15 mouse cellular contexts compared by ENCODE assay signal in genomic region chr17:66365664-66366063, GRCm38 (mm10).
"Had no signal": no experiment of that assay in that cellular context is flagged by ENCODE, and none has a peak within 500 bp of the region (broad histone marks: within the 10 kb centered on the region; RNA-seq: fewer than 3 reads in every experiment).

No protein-coding gene starts in this region.

- H3K9me3 ChIP-seq: liver, embryonic 12.5 days; midbrain, embryonic 10.5 days; midbrain, embryonic 13.5 days; midbrain, embryonic 15.5 days; neural tube, embryonic 13.5 days; neural tube, embryonic 15.5 days had no signal

- H3K4me2 ChIP-seq: liver, embryonic 12.5 days; lung, embryonic 14.5 days; midbrain, embryonic 13.5 days; midbrain, embryonic 15.5 days; neural tube, embryonic 13.5 days; neural tube, embryonic 15.5 days had no signal

- H3K9ac ChIP-seq: liver, embryonic 12.5 days; liver, embryonic 14.5 days; lung, embryonic 14.5 days; midbrain, embryonic 13.5 days; midbrain, embryonic 15.5 days; neural tube, embryonic 13.5 days; neural tube, embryonic 15.5 days had no signal

- ATAC-seq: liver, embryonic 12.5 days; midbrain, embryonic 13.5 days; midbrain, embryonic 15.5 days had no signal

- H3K4me3 ChIP-seq: liver, embryonic 12.5 days; midbrain, embryonic 10.5 days; midbrain, embryonic 13.5 days; midbrain, embryonic 15.5 days; neural tube, embryonic 13.5 days; neural tube, embryonic 15.5 days had no signal

- H3K27ac ChIP-seq: liver, embryonic 12.5 days; liver, embryonic 14.5 days; midbrain, embryonic 10.5 days; midbrain, embryonic 13.5 days; midbrain, embryonic 15.5 days; neural tube, embryonic 13.5 days; neural tube, embryonic 15.5 days had no signal

- H3K4me1 ChIP-seq: liver, embryonic 12.5 days; midbrain, embryonic 13.5 days; midbrain, embryonic 15.5 days; neural tube, embryonic 13.5 days; neural tube, embryonic 15.5 days had no signal

- DNase-seq: lung, embryonic 14.5 days; retina, postnatal 1 day; right cerebral cortex, postnatal 25 days; right cerebral cortex, postnatal 4 days; spleen, adult 18-20 months; thymus, adult 18-20 months; thymus, postnatal 14 days; thymus, postnatal 36 days had no signal

- H3K27me3 ChIP-seq: liver, embryonic 12.5 days; midbrain, embryonic 13.5 days; midbrain, embryonic 15.5 days; neural tube, embryonic 13.5 days; neural tube, embryonic 15.5 days had no signal

- H3K36me3 ChIP-seq: liver, embryonic 12.5 days; midbrain, embryonic 15.5 days had no signal
